9 mouse cellular contexts compared by ENCODE assay signal in the genomic region with DNA sequence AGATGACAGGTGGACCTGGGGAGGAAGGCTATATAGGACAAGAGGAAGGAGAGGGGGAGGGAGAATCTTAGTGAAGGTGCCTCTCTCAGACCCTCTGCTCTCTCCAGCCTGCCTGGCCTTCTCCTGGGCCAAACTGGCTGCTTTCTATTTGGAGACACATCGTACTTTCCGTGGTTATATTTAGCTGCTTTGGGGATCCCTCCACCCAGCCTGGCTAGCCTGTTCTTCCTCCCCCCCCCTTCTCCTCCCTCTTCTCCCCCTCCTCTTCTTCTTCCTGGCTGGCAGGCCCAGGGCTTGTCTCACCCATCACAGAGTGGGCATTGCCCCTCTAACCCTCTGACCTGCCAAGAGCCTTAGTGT. TPM values are rescaled to one million over a fixed set of nuclear protein-coding genes. Genes with fewer than 3 reads are reported as not detected.
DNase-seq lines count a peak whose midpoint lies in the region; ATAC-seq and TF ChIP-seq lines count a peak whose summit lies in the region.
"Had no signal": no experiment of that assay in that cellular context is flagged by ENCODE, and none has a peak within 500 bp of the region (broad histone marks: within the 10 kb centered on the region; RNA-seq: fewer than 3 reads in every experiment).

No protein-coding gene starts in this region.

- no peak overlapping the region for H3K4me3 ChIP-seq in forebrain, embryonic 10.5 days
- H3K4me3 ChIP-seq in forebrain, embryonic 15.5 days: no peak overlapping the region
- H3K4me3 ChIP-seq in lung, adult 2 months (replicated peaks; ENCODE audit: extremely low read depth, low read depth, low read length): no peak overlapping the region
- H3K4me3 ChIP-seq in heart, embryonic 16.5 days (ENCODE audit: low read length): peak overlapping the region; percentile 28
- no peak overlapping the region for H3K4me3 ChIP-seq in myocyte

- H3K27me3 ChIP-seq in forebrain, embryonic 10.5 days (ENCODE audit: poor library complexity, severe bottlenecking): peaks cover 56% of the 10 kb centered on the region
- H3K27me3 ChIP-seq in forebrain, embryonic 15.5 days: no peaks in the 10 kb centered on the region
- H3K27me3 ChIP-seq in heart, embryonic 16.5 days (ENCODE audit: control insufficient read depth, insufficient read depth, low read length): no peaks in the 10 kb centered on the region
- H3K27me3 ChIP-seq in myocyte (ENCODE audit: control insufficient read depth, insufficient read depth, insufficient read length): no peaks in the 10 kb centered on the region

- H3K9ac ChIP-seq in forebrain, embryonic 15.5 days (replicated peaks): no peak overlapping the region
- peak overlapping the region; percentile 68 for H3K9ac ChIP-seq in heart, embryonic 16.5 days (ENCODE audit: low read length)

- no peak overlapping the region for H3K4me2 ChIP-seq in forebrain, embryonic 15.5 days (replicated peaks)
- peak overlapping the region; percentile 75 for H3K4me2 ChIP-seq in heart, embryonic 16.5 days (ENCODE audit: low read depth, low read length)
- peak overlapping the region; percentile 66 for H3K4me2 ChIP-seq in myocyte (ENCODE audit: low read depth)

- no peak for TF ChIP-seq CTCF in lung, adult 2 months (IDR thresholded peaks at IDR 0.05; ENCODE audit: insufficient read depth, low read length)

- TF ChIP-seq POLR2A in lung, adult 2 months (IDR thresholded peaks at IDR 0.05; ENCODE audit: borderline replicate concordance, extremely low read depth, low read depth, low read length): peak; percentile 9; the same call in 1 of the 2 replicates
- no peak for TF ChIP-seq POLR2A in myocyte (IDR thresholded peaks at IDR 0.05; ENCODE audit: insufficient read length, low read depth)

- H3K36me3 ChIP-seq in forebrain, embryonic 10.5 days (replicated peaks): no peaks in the 10 kb centered on the region
- no peaks in the 10 kb centered on the region for H3K36me3 ChIP-seq in forebrain, embryonic 15.5 days
- no peaks in the 10 kb centered on the region for H3K36me3 ChIP-seq in heart, embryonic 16.5 days (ENCODE audit: control insufficient read depth, insufficient read depth)
- no peaks in the 10 kb centered on the region for H3K36me3 ChIP-seq in myocyte (ENCODE audit: control insufficient read depth, insufficient read depth)

- no peak for ATAC-seq in forebrain, embryonic 15.5 days (replicated peaks)
- peak; percentile 57 for ATAC-seq in heart, embryonic 16.5 days (replicated peaks; ENCODE audit: extremely low read depth, insufficient read depth, low FRiP score)

- no peaks in the 10 kb centered on the region for H3K79me2 ChIP-seq in myocyte (ENCODE audit: control insufficient read depth, insufficient read depth)

- peaks cover 60% of the 10 kb centered on the region for H3K4me1 ChIP-seq in forebrain, embryonic 10.5 days
- peaks cover 42% of the 10 kb centered on the region for H3K4me1 ChIP-seq in forebrain, embryonic 15.5 days
- peaks cover 43% of the 10 kb centered on the region for H3K4me1 ChIP-seq in lung, adult 2 months (ENCODE audit: control insufficient read depth, insufficient read depth, low read length)
- H3K4me1 ChIP-seq in heart, embryonic 16.5 days (ENCODE audit: control insufficient read depth, insufficient read depth, low read length): peaks cover 67% of the 10 kb centered on the region

- H3K9me3 ChIP-seq in forebrain, embryonic 10.5 days: no peaks in the 10 kb centered on the region
- no peaks in the 10 kb centered on the region for H3K9me3 ChIP-seq in forebrain, embryonic 15.5 days
- H3K9me3 ChIP-seq in heart, embryonic 16.5 days (replicated peaks; ENCODE audit: control insufficient read depth, low read length): no peaks in the 10 kb centered on the region

- H3K27ac ChIP-seq in forebrain, embryonic 10.5 days: peak overlapping the region; percentile 74; the same call in 1 of the 2 replicates
- no peak overlapping the region for H3K27ac ChIP-seq in forebrain, embryonic 15.5 days (replicated peaks)
- H3K27ac ChIP-seq in heart, embryonic 16.5 days (ENCODE audit: low read length): peak overlapping the region; percentile 99

- no peak for DNase-seq in forebrain, embryonic 10.5 days (ENCODE audit: extremely low spot score, low spot score)
- no peak for DNase-seq in lung, adult 2 months
- no peak for DNase-seq in lung, postnatal 14 days
- no peak for DNase-seq in ovary, postnatal 14 days (ENCODE audit: low spot score)
- no peak for DNase-seq in left cerebral cortex, adult 8-10 months (ENCODE audit: low spot score in 2 of 2)
- DNase-seq: layer of hippocampus, postnatal 36 days had no signal

- H3ac ChIP-seq in myocyte (ENCODE audit: control insufficient read depth, insufficient read length): no peak overlapping the region

- WGBS in forebrain, embryonic 10.5 days: 74% methylated on average over 2 of the region's 2 CpGs
- WGBS in forebrain, embryonic 15.5 days: 71% methylated on average over 2 of the region's 2 CpGs
- WGBS in lung, adult 2 months: 2% methylated on average over 2 of the region's 2 CpGs
- WGBS in heart, embryonic 16.5 days: 8% methylated on average over 2 of the region's 2 CpGs

TF ChIP-seq in myocyte, 11 proteins besides CTCF, POLR2A, EP300 and RAD21:
- no peak for TF ChIP-seq USF1 (IDR thresholded peaks at IDR 0.05; ENCODE audit: low read depth)
- no peak for TF ChIP-seq SRF (IDR thresholded peaks at IDR 0.05; ENCODE audit: control insufficient read depth, insufficient read length, low read depth)
- TF ChIP-seq TCF3 (IDR thresholded peaks at IDR 0.05; ENCODE audit: insufficient read length, low read depth): no peak
- no peak for TF ChIP-seq MAX (IDR thresholded peaks at IDR 0.05; ENCODE audit: low read depth)
- TF ChIP-seq MYOG (IDR thresholded peaks at IDR 0.05; ENCODE audit: control insufficient read depth in 1 of 3, insufficient read depth in 1 of 3, insufficient read length in 2 of 3, low read depth in 2 of 3): no peak
- TF ChIP-seq E2F4 (IDR thresholded peaks at IDR 0.05; ENCODE audit: insufficient read depth): no peak
- TF ChIP-seq TCF12 (IDR thresholded peaks at IDR 0.05; ENCODE audit: insufficient read depth, poor library complexity, severe bottlenecking): no peak
- TF ChIP-seq POLR2AphosphoS2 (IDR thresholded peaks at IDR 0.05; ENCODE audit: insufficient read length, low read depth): no peak
- TF ChIP-seq CEBPB (IDR thresholded peaks at IDR 0.05; ENCODE audit: insufficient read depth, poor library complexity, severe bottlenecking): no peak
- no peak for TF ChIP-seq MYOD1 (IDR thresholded peaks at IDR 0.05; ENCODE audit: control insufficient read depth in 1 of 3, insufficient read length in 2 of 3, low read depth in 2 of 3)
- no peak for TF ChIP-seq REST (IDR thresholded peaks at IDR 0.05; ENCODE audit: insufficient read depth, insufficient read length)
TF ChIP-seq in myocyte: peak in this region for 0.

RNA-seq across cellular contexts. Expression of a gene that starts 11.1 kb away (rescaled TPM):
- polyA plus RNA-seq in forebrain, embryonic 10.5 days (2016; fragmentation: Nextera tagmentation; extraction: Ambion mirVana): 5.9 and 6.3 TPM in 2 replicates
- polyA plus RNA-seq in forebrain, embryonic 15.5 days (2015; fragmentation: Nextera tagmentation; extraction: Ambion mirVana): 5.5 and 5.9 TPM in 2 replicates
- polyA plus RNA-seq in lung, adult 2 months (2012; rRNA removed): 103 and 120 TPM in 2 replicates
- polyA plus RNA-seq in heart, embryonic 16.5 days (2015; fragmentation: Nextera tagmentation; extraction: Ambion mirVana): 33.6 and 34.3 TPM in 2 replicates
- 52.2 TPM for polyA plus RNA-seq in myocyte (2012; fragmentation: generic; extraction: Trizol)
- 10 to 100 TPM; 13.8 to 24.0 (median 20.6) TPM for total RNA-seq in left cerebral cortex, adult 8-10 months (2022)

RNA-seq across cellular contexts. Expression of a gene that starts 22.9 kb away (rescaled TPM):
- 85.6 and 89.5 TPM in 2 replicates for polyA plus RNA-seq in forebrain, embryonic 10.5 days (2016; fragmentation: Nextera tagmentation; extraction: Ambion mirVana)
- polyA plus RNA-seq in forebrain, embryonic 15.5 days (2015; fragmentation: Nextera tagmentation; extraction: Ambion mirVana): 50.6 and 53.5 TPM in 2 replicates
- polyA plus RNA-seq in lung, adult 2 months (2012; rRNA removed): 9.4 and 11.3 TPM in 2 replicates
- 27.5 and 30.0 TPM in 2 replicates for polyA plus RNA-seq in heart, embryonic 16.5 days (2015; fragmentation: Nextera tagmentation; extraction: Ambion mirVana)
- polyA plus RNA-seq in myocyte (2012; fragmentation: generic; extraction: Trizol): 65.2 TPM
- total RNA-seq in left cerebral cortex, adult 8-10 months (2022): 10 to 100 TPM; 17.6 to 21.2 (median 20.1) TPM

RNA-seq across cellular contexts. Expression of a gene that starts 40.2 kb away (rescaled TPM):
- 395 and 401 TPM in 2 replicates for polyA plus RNA-seq in forebrain, embryonic 10.5 days (2016; fragmentation: Nextera tagmentation; extraction: Ambion mirVana)
- 326 and 357 TPM in 2 replicates for polyA plus RNA-seq in forebrain, embryonic 15.5 days (2015; fragmentation: Nextera tagmentation; extraction: Ambion mirVana)
- polyA plus RNA-seq in lung, adult 2 months (2012; rRNA removed): 157 and 196 TPM in 2 replicates
- polyA plus RNA-seq in heart, embryonic 16.5 days (2015; fragmentation: Nextera tagmentation; extraction: Ambion mirVana): 286 and 289 TPM in 2 replicates
- 225 TPM for polyA plus RNA-seq in myocyte (2012; fragmentation: generic; extraction: Trizol)
- 100 to 1,000 TPM; 106 to 147 (median 124) TPM for total RNA-seq in left cerebral cortex, adult 8-10 months (2022)
